Mouse (Mus musculus): Measurements from ENCODE around the gene Rbbp8nl.

Gene Rbbp8nl

GRCm38 (mm10) chr2:180257001-180257521 lies 32.6 kb downstream of the Rbbp8nl start, which contains the start of gene Rps21:
Rps21 (plus strand) TSS chr2:180257377.
- DNase-seq, result peak; percentile 100

- DNase-seq, result no peak
Measured at GRCm38 (mm10) chr2:180256296-180257000, 33.2 kb downstream of the Rbbp8nl start.

GRCm38 (mm10) chr2:180255701-180256100 lies 34.0 kb downstream of the Rbbp8nl start:
- DNase-seq, result no peak

GRCm38 (mm10) chr2:180254436-180255209 lies 35.1 kb downstream of the Rbbp8nl start:
- DNase-seq, result no peak

- DNase-seq, result no peak
Measured at GRCm38 (mm10) chr2:180251838-180252237, 37.8 kb downstream of the Rbbp8nl start.

GRCm38 (mm10) chr2:180250930-180251611 lies 38.6 kb downstream of the Rbbp8nl start:
- DNase-seq, result peak; percentile 92

- DNase-seq, result no peak
Measured at GRCm38 (mm10) chr2:180248947-180249660, 40.6 kb downstream of the Rbbp8nl start.

GRCm38 (mm10) chr2:180247916-180248315 lies 41.8 kb downstream of the Rbbp8nl start:
- no peak for DNase-seq

- DNase-seq, result no peak
Measured at GRCm38 (mm10) chr2:180243108-180243507, 46.6 kb downstream of the Rbbp8nl start.

- DNase-seq, result no peak
Measured at GRCm38 (mm10) chr2:180238591-180238990, 51.1 kb downstream of the Rbbp8nl start.

GRCm38 (mm10) chr2:180237601-180238345 lies 51.9 kb downstream of the Rbbp8nl start:
- DNase-seq, result no peak

- DNase-seq, result no peak
Measured at GRCm38 (mm10) chr2:180236930-180237329, 52.7 kb downstream of the Rbbp8nl start.

GRCm38 (mm10) chr2:180236500-180236899 lies 53.2 kb downstream of the Rbbp8nl start:
- no peak for DNase-seq

GRCm38 (mm10) chr2:180235788-180236187 lies 53.9 kb downstream of the Rbbp8nl start:
- DNase-seq, result no peak

GRCm38 (mm10) chr2:180234980-180235379 lies 54.7 kb downstream of the Rbbp8nl start:
- DNase-seq, result peak; percentile 47

- DNase-seq, result no peak
Measured at GRCm38 (mm10) chr2:180234353-180234752, 55.3 kb downstream of the Rbbp8nl start.

- DNase-seq, result no peak
Measured at GRCm38 (mm10) chr2:180233101-180233904, 56.4 kb downstream of the Rbbp8nl start.

- no peak for DNase-seq
Measured at GRCm38 (mm10) chr2:180230482-180230881, 59.2 kb downstream of the Rbbp8nl start.

GRCm38 (mm10) chr2:180229129-180229528 lies 60.5 kb downstream of the Rbbp8nl start:
- DNase-seq, result no peak

GRCm38 (mm10) chr2:180228592-180228991 lies 61.1 kb downstream of the Rbbp8nl start:
- DNase-seq, result no peak

GRCm38 (mm10) chr2:180228060-180228458 lies 61.6 kb downstream of the Rbbp8nl start:
- DNase-seq, result no peak
